Mouse (Mus musculus) heart, adult 2 months (tissue): ENCODE results near the gene Trmt1. TPM values are rescaled to one million over a fixed set of nuclear protein-coding genes. Genes with fewer than 3 reads are reported as not detected.

Experiments
- DNase-seq, 2 experiments: peaks; one replicate each; pipeline ENCODE4 v3.0.0; 2021
- H3K27ac ChIP-seq: fragments of 200-600 bp; 2 replicates; pipeline ENCODE4 v1.8.1; 2022
- H3K27me3 ChIP-seq: fragments of 200-500 bp; 2 replicates; pipeline ENCODE4 v1.6.1; 2012; ENCODE audit warnings: mild to moderate bottlenecking, low read length, inconsistent platforms, mixed read lengths; ENCODE audit not compliant: control insufficient read depth, insufficient read depth
- H3K36me3 ChIP-seq: fragments of 200-500 bp; 2 replicates; pipeline ENCODE4 v1.6.1; 2012; ENCODE audit warnings: low read length, inconsistent platforms; ENCODE audit not compliant: control insufficient read depth, insufficient read depth
- H3K4me1 ChIP-seq: fragments of 200-500 bp; 2 replicates; pipeline ENCODE4 v1.6.1; 2011; ENCODE audit warnings: low read length; ENCODE audit not compliant: control insufficient read depth, insufficient read depth
- H3K4me3 ChIP-seq: fragments of 200-600 bp; 2 replicates; pipeline ENCODE4 v1.8.1; 2022
- H3K79me2 ChIP-seq: fragments of 200-500 bp; replicated peaks from 2 replicates; pipeline ENCODE4 v1.6.1; 2012; ENCODE audit warnings: mild to moderate bottlenecking, inconsistent platforms, low read length, moderate library complexity, mixed read lengths; ENCODE audit not compliant: control insufficient read depth, insufficient read depth
- H3K9ac ChIP-seq: fragments of 200-500 bp; 2 replicates; pipeline ENCODE4 v1.6.1; 2012; ENCODE audit warnings: low read depth, mild to moderate bottlenecking, control low read depth, inconsistent platforms, low read length, mixed read lengths
- CTCF ChIP-seq: fragments of 200-600 bp; IDR thresholded peaks from 2 replicates; pipeline ENCODE4 v1.8.1; 2022; ENCODE audit warnings: antibody characterized with exemption, mild to moderate bottlenecking, moderate library complexity
- EP300 ChIP-seq: fragments of 200-500 bp; IDR thresholded peaks from 2 replicates; pipeline ENCODE4 v1.6.1; 2011; ENCODE audit warnings: low read depth, low read length, control low read depth; ENCODE audit not compliant: insufficient read depth
- POLR2A ChIP-seq: fragments of 200-500 bp; IDR thresholded peaks from 2 replicates; pipeline ENCODE4 v1.6.1; 2011; ENCODE audit warnings: mild to moderate bottlenecking, low read depth, low read length, control low read depth; ENCODE audit not compliant: insufficient read depth
- WGBS: fragments of 180-500 bp; shearing (Covaris S2); methylation state at CpG from one replicate; pipeline ENCODE4 v1.1.7; 2018; 5-methylcytosine and 5-hydroxymethylcytosine counted together
- intact Hi-C: fragments of 180-260 bp; cut with DNase I; formaldehyde crosslinking; loops from one replicate; pipeline ENCODE4 v1.15.1; 2025
- polyA plus RNA-seq: library from polyadenylated mRNA; depleted of rRNA; stranded (reverse); fragments of >200 nt; gene quantifications from 2 replicates; pipeline ENCODE4 v1.2.3, GENCODE M21; 2012
- total RNA-seq, 2 experiments: library from RNA; stranded (reverse); gene quantifications; 2 replicates each; pipeline ENCODE4 v1.2.3; 2021

Trmt1 gene
- total and polyA plus RNA-seq, 3 experiments: 32.0 to 50.8 (median 37.4) TPM

DNA sequence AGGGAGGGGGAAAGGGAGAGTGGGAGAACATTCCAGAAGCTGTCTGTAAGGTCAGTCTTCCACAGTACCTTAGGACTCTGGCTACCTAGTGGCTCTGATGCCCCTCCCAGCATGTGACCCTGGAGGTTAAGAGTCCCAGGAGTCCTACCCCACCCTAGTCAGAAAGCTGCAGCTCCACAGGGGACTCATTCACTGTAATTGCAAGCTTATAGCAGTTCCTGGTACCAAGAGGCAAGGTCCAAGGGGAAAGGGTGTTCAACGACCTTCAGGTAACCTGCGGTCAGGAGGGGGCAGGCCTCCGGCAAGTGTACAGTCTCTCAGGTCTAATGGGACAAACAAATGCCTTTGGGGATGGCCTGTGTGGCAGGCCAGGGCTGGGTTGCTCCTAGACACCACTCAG lies 35.9 kb upstream of the Trmt1 start:
- no peak for DNase-seq
- Histone ChIP-seq H3K9ac (no peak overlapping the region), H3K4me3 (no peak overlapping the region), H3K4me1 (peaks cover 4% of the 10 kb centered on the region; the same call in 1 of the 2 replicates), H3K27ac (no peak overlapping the region), H3K36me3 (no peaks in the 10 kb centered on the region), H3K27me3 (no peaks in the 10 kb centered on the region), H3K79me2 (no peaks in the 10 kb centered on the region)
- WGBS: 67% methylated on average over 3 of the region's 3 CpGs
- no peak for TF ChIP-seq EP300
- TF ChIP-seq CTCF: no peak
- no peak for TF ChIP-seq POLR2A
- intact Hi-C loops: no loop called here

DNA sequence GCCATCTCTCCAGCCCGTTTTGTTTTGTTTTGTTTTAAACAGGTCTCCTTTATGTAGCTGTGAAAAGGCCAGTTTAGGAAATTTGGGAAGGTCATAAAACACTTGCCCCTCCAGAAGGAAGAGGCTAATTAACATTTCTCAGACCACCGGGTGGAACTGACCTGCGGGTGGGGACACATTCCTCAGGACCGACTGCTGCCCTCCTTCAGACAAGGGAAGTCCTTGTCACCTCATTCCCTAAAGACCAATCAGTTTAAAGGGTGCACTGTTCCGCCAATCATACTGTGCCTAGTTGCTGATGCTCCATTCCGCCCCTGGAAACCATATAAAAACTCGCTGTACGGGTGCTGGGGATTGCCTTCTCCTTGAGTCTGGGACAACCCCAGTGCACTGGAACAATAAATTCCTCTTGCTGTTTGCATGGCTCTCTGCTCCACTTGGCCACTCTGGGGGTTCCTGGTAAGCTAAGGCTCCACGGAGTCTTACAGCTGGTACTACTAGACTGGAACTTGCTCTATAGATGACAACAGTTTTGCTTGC lies 32.9 kb upstream of the Trmt1 start:
- Histone ChIP-seq H3K9ac (no peak overlapping the region), H3K27me3 (no peaks in the 10 kb centered on the region), H3K36me3 (no peaks in the 10 kb centered on the region), H3K79me2 (no peaks in the 10 kb centered on the region), H3K4me1 (peaks cover 2% of the 10 kb centered on the region), H3K4me3 (no peak overlapping the region), H3K27ac (no peak overlapping the region)
- intact Hi-C loops: no loop called here
- no peak for DNase-seq
- 59% methylated on average over 9 of the region's 9 CpGs for WGBS
- no peak for TF ChIP-seq CTCF
- TF ChIP-seq EP300: no peak
- TF ChIP-seq POLR2A: no peak

DNA sequence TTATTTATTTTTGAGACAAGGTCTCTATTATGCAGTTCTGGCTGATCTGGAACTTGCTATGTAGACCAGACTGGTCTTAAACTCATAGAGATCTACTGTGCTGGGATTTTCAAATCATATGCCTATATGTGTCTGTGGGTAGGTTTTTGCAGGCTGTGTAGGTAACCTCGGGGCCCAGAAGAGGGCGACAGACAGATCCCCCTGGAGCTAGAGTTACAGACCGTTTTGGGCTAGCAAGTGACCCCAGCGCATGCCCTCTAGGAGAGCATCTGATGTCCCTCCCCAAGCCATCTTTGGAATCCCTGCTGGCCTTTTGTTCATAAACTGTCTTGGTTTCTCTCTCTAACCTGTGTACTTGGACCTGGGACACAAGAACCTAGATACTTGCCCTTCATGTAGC lies 31.5 kb upstream of the Trmt1 start:
- no peak overlapping the region for H3K4me3 ChIP-seq
- H3K36me3 ChIP-seq: no peaks in the 10 kb centered on the region
- TF ChIP-seq EP300: no peak
- TF ChIP-seq CTCF: peak; percentile 39
- H3K27ac ChIP-seq: peak overlapping the region; percentile 97
- peaks cover 2% of the 10 kb centered on the region for H3K4me1 ChIP-seq
- DNase-seq: no peak
- H3K79me2 ChIP-seq: no peaks in the 10 kb centered on the region
- intact Hi-C loops: no loop called here
- no peaks in the 10 kb centered on the region for H3K27me3 ChIP-seq
- 43% methylated on average over 4 of the region's 4 CpGs for WGBS
- H3K9ac ChIP-seq: no peak overlapping the region

DNA sequence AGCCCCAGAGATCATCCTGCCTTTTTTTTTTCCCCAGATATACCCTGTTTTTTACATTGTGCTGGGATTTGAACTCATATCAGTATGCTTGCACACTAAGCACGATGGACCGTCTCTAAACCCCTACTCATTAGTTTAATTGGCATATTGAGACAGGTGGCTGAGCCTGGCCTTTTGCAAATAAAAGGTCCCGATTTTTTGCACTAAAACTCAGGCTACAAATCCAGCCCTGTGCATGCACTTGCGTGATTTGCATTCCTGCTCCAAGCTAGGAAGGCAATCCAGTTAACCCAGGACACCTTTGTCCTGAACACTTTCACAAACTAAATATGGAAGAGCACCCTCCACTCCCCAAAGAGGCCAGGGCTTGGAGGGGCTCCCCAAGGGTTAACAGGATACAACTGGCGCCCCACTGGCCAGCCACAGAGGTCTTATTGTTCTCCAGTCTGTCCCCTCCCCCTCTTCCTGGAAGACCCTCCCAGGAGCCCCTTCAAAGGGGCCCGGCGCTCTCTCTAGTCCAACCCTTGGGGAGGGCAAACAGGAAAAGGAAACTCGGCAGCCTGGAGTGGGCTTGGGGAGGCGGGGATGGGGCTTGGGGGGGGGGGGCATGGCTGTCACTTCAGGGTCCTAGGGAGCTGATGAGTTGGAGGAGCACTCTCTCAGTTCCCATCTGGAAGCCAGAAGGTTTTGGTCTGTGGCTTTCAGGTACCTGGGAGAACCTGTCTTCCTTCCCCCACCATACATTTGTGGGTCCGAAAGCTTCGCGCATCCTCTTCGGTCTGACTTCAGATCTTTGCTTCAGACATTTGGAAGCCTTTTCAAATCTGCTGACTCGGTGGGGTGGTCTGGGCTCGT lies 30.5 kb upstream of the Trmt1 start:
- Histone ChIP-seq H3K79me2 (no peaks in the 10 kb centered on the region), H3K9ac (peak overlapping the region; percentile 79), H3K36me3 (no peaks in the 10 kb centered on the region), H3K27me3 (no peaks in the 10 kb centered on the region), H3K27ac (peak overlapping the region; percentile 97), H3K4me3 (peak overlapping the region; percentile 55), H3K4me1 (peaks cover 2% of the 10 kb centered on the region)
- DNase-seq: peak; percentile 41 to 43
- intact Hi-C loops: loop anchor here (5.0 kb wide), 1 partner anchor 427 kb away; the partner anchor contains the start of genes Man2b1, Wdr83 and Wdr83os
- 22% methylated on average over 15 of the region's 15 CpGs for WGBS
- TF ChIP-seq CTCF (no peak), POLR2A (no peak), EP300 (no peak)

DNA sequence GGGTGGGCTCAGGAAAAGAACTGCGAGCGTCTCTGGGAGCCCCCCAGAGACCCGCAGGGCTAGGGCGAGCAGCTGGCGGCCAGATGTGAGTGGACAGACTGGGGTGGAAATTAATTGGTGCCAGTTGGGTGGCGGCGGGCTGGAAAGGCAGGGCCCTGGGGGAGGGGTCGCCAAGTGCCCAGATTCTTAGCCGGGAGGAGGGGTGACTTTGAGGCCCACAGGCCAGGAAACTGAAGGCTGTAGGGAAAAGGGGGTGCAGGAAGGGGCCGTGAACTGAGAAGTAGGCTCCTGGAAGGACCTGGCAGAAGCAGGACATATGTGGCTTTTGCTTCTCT lies 29.9 kb upstream of the Trmt1 start:
- H3K79me2 ChIP-seq: no peaks in the 10 kb centered on the region
- DNase-seq: peak; percentile 30 to 53
- 14% methylated on average over 10 of the region's 10 CpGs for WGBS
- peak overlapping the region; percentile 97 for H3K27ac ChIP-seq
- peak overlapping the region; percentile 55 for H3K4me3 ChIP-seq
- intact Hi-C loops: loop anchor here (5.0 kb wide), 1 partner anchor 426 kb away; the partner anchor contains the start of genes Man2b1, Wdr83 and Wdr83os
- peaks cover 2% of the 10 kb centered on the region for H3K4me1 ChIP-seq
- H3K9ac ChIP-seq: peak overlapping the region; percentile 79
- H3K36me3 ChIP-seq: no peaks in the 10 kb centered on the region
- no peaks in the 10 kb centered on the region for H3K27me3 ChIP-seq
- TF ChIP-seq POLR2A (no peak), CTCF (no peak), EP300 (no peak)

DNA sequence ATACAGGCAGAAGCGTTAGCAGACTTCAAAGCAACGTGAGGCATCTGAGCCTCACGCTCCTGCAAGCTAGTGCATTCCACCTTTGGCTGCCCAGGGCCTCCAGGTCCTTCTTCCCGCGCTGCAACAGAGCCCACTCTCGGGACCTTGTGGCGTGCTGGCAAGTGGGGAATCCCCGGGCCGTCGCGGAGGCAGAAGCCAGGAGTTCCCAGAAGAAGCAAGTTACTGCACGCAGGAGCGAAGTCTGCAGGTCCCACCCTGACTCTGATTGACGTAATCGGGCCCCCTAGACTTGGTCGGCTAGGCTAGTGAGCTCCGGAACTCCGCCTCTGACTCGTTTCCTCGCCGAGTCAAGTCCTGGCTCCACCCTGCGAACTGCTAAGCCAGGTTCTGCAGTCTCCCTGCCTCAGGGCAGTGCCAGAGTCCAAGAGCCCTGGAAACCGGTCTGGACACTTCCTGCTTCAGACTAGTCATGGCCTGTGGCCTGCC lies 29.4 kb upstream of the Trmt1 start:
- H3K79me2 ChIP-seq: no peaks in the 10 kb centered on the region

More for the DNA sequence above, 29.4 kb upstream of the Trmt1 start:
- H3K36me3 ChIP-seq: no peaks in the 10 kb centered on the region
- TF ChIP-seq POLR2A (peak; percentile 94), CTCF (no peak), EP300 (peak; percentile 86)
- H3K27ac ChIP-seq: peak overlapping the region; percentile 97
- peak overlapping the region; percentile 79 for H3K9ac ChIP-seq
- H3K27me3 ChIP-seq: no peaks in the 10 kb centered on the region
- peak; percentile 81 to 90 for DNase-seq
- WGBS: 2% methylated on average over 23 of the region's 23 CpGs
- peaks cover 2% of the 10 kb centered on the region for H3K4me1 ChIP-seq
- H3K4me3 ChIP-seq: peak overlapping the region; percentile 55
- intact Hi-C loops: loop anchor here (5.0 kb wide), 1 partner anchor 426 kb away; the partner anchor contains the start of genes Man2b1, Wdr83 and Wdr83os
